Mouse (Mus musculus): ENCODE data around the gene Fndc3b.

DNA sequence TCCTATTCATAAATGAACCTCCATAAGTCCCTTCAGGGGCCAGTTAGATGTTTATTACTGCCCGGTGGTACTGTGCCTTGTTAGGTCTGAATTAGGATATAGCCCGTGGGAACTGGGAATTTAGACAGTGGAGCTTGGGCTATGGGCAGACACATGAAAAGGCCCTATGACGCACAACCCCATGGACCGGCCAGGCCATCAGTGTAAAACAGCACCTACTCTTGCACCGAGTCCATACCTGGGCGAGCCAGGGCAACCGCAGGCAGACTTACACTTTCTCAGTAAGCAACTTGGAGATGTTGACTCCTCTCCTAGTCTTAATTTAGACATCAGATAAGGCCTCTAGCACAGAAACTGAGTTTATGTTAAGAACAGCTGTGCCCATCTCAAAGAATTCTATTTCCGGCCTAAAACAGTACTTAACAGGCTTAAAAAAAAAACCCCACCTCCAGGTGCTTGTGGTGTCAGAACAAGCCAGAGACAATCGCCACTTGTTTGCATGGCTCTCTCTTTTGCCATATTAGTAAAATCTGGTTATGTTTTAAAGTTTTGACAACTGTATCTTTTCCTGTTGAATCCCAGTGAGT is 248.7 kb downstream of the Fndc3b start:
- TF ChIP-seq EP300 (optimal IDR thresholded peaks at IDR 0.05) (no peak), CTCF (IDR thresholded peaks at IDR 0.05; ENCODE audit: low read depth) (no peak)
